Mouse (Mus musculus) testis, adult 2 months (tissue): ENCODE results near the gene Tmem9.

Experiments used
- CTCF ChIP-seq: fragments of 200-500 bp; IDR thresholded peaks from 2 replicates; pipeline ENCODE4 v1.5.1; 2012; ENCODE audit warnings: low read depth, mild to moderate bottlenecking, inconsistent platforms, low read length, moderate library complexity; ENCODE audit not compliant: control insufficient read depth, insufficient read depth, insufficient replicate concordance
- POLR2A ChIP-seq: fragments of 200-500 bp; IDR thresholded peaks from 2 replicates; pipeline ENCODE4 v1.6.1; 2012; ENCODE audit warnings: low read depth, mild to moderate bottlenecking, inconsistent platforms, low read length, moderate library complexity; ENCODE audit not compliant: control insufficient read depth

DNA sequence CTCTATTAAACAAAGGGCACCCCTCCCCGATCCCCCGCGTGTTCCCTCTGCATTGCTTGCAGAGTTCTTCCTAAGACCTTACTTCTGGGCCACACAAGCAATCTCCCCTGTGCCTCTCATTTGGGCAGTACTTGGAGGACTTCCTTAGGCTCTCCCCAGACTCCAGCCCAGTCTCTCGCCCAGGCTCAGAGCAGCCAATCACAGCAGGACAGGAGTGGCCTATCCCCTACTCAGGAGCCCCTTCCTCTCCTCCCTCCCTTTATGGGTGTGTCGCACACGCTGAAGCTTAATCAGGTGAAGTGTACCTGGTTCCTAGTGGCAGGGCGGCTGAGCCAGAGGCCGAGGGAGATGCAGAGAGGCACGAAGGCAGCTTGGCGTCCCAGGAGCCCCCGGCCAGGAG lies 32.5 kb downstream of the Tmem9 start:
- no peak for TF ChIP-seq CTCF
- TF ChIP-seq POLR2A = no peak
